Mouse (Mus musculus): ENCODE measurements at regions not wholly inside any gene's neighbourhood (a gene's known extent, or its start where the extent isn't known, plus 50 kb on each side); places are given as distances from the start of the nearest gene placed in this dataset.

DNA sequence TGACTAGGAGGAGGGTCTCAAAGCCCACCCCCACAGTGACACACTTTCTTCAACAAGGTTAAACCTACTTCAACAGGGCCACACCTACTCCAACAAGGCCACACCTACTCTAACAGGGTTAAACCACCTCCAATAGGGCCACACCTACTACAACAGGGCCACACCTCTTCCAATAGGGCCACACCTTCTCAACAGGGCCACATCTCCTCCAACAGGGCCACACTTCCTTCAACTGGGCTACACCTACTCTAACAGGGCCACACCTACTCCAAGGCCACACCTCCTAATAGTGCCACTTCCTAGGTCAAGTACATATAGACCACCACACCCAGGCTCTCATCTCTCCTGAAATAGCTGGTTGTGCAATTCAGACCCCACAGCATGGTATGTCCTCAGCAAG is 145.3 kb downstream of the Gm26897 start:
- TF ChIP-seq CTCF (IDR thresholded peaks at IDR 0.05; ENCODE audit: low read depth) (no peak), EP300 (IDR thresholded peaks at IDR 0.05; ENCODE audit: low read depth) (no peak)

All from liver, postnatal 0 days (tissue).